Mouse (Mus musculus) liver, postnatal 0 days (tissue): ENCODE results near the gene Gm20388. TPM values are rescaled to one million over a fixed set of nuclear protein-coding genes. Genes with fewer than 3 reads are reported as not detected.
"Not testable (repeated sequence)": the region's sequence is repeated elsewhere in the genome, so short reads cannot be mapped to it uniquely, and the experiment has no call there.

Experiments
- ATAC-seq: fragments of 200-750 bp; cut with Nextera tagmentation; 2 replicates; pipeline ENCODE4 v1.8.0; 2017; ENCODE audit warnings: mild to moderate bottlenecking, moderate library complexity
- DNase-seq: peaks from one replicate; pipeline ENCODE4 v3.0.0-alpha.2; 2016
- H3K27ac ChIP-seq: fragments of 300-500 bp; sonication (generic); 2 replicates; pipeline ENCODE4 v1.5.1; 2014; ENCODE audit warnings: antibody characterized with exemption, moderate library complexity, mild to moderate bottlenecking, low read depth
- H3K27me3 ChIP-seq: fragments of 300-500 bp; sonication (generic); 2 replicates; pipeline ENCODE4 v1.6.1; 2014; ENCODE audit warnings: low read length, control low read depth, mixed read lengths; ENCODE audit not compliant: insufficient read depth
- H3K36me3 ChIP-seq: fragments of 300-500 bp; sonication (generic); replicated peaks from 2 replicates; pipeline ENCODE4 v1.6.1; 2014; ENCODE audit warnings: mild to moderate bottlenecking, control low read depth, low read length, moderate library complexity, mixed read lengths; ENCODE audit not compliant: insufficient read depth
- H3K4me1 ChIP-seq: fragments of 300-500 bp; sonication (generic); 2 replicates; pipeline ENCODE4 v1.6.1; 2014; ENCODE audit warnings: antibody characterized with exemption, mild to moderate bottlenecking, control low read depth; ENCODE audit not compliant: insufficient read depth
- H3K4me2 ChIP-seq: fragments of 300-500 bp; sonication (generic); 2 replicates; pipeline ENCODE4 v1.6.1; 2014; ENCODE audit warnings: low read depth, mild to moderate bottlenecking, low read length, moderate library complexity, mixed read lengths
- H3K4me3 ChIP-seq: fragments of 300-500 bp; sonication (generic); 2 replicates; pipeline ENCODE4 v1.5.1; 2014; ENCODE audit warnings: low read depth, low read length
- H3K9ac ChIP-seq: fragments of 300-500 bp; sonication (generic); replicated peaks from 2 replicates; pipeline ENCODE4 v1.6.1; 2014; ENCODE audit warnings: mild to moderate bottlenecking, moderate library complexity
- H3K9me3 ChIP-seq: fragments of 300-500 bp; sonication (generic); 2 replicates; pipeline ENCODE4 v1.6.1; 2016; ENCODE audit warnings: mild to moderate bottlenecking, control low read depth, low read length, mixed read lengths
- CTCF ChIP-seq: sonication (generic); IDR thresholded peaks from 2 replicates; pipeline ENCODE4 v1.5.1; 2016; ENCODE audit warnings: antibody characterized with exemption, low read depth
- EP300 ChIP-seq: IDR thresholded peaks from 2 replicates; pipeline ENCODE4 v1.6.1; 2016; ENCODE audit warnings: antibody characterized with exemption, low read depth, mild to moderate bottlenecking
- WGBS: fragments of 180-500 bp; shearing (Covaris S2); extraction: QIAGEN DNeasy Blood & Tissue Kit; methylation state at CpG from one replicate; pipeline ENCODE4 v1.1.7; 2014; ENCODE audit not compliant: insufficient replicate concordance; 5-methylcytosine and 5-hydroxymethylcytosine counted together
- polyA plus RNA-seq: library from polyadenylated mRNA; unstranded; fragments of >200 nt; fragmentation: Nextera tagmentation; extraction: Ambion mirVana; gene quantifications from 2 replicates; pipeline ENCODE4 v1.2.1, GENCODE M21; 2015

The Gm20388 gene
- polyA plus RNA-seq, 1 experiment from 2014 or later, result not detected

GRCm38 (mm10) chr8:120331027-120331426 lies 420.4 kb downstream of the Gm20388 start:
- no peaks in the 10 kb centered on the region for H3K27me3 ChIP-seq
- no peak for DNase-seq
- TF ChIP-seq EP300, result no peak
- no peak for TF ChIP-seq CTCF
- 81% methylated on average over 7 of the region's 7 CpGs for WGBS
- H3K4me3 ChIP-seq, result no peak overlapping the region
- no peak overlapping the region for H3K4me2 ChIP-seq
- H3K36me3 ChIP-seq, result no peaks in the 10 kb centered on the region
- no peak overlapping the region for H3K27ac ChIP-seq
- H3K9ac ChIP-seq, result no peak overlapping the region
- ATAC-seq, result no peak
- peaks cover 32% of the 10 kb centered on the region for H3K4me1 ChIP-seq
- H3K9me3 ChIP-seq, result no peaks in the 10 kb centered on the region

- no peak for ATAC-seq
- H3K4me3 ChIP-seq, result no peak overlapping the region
- peaks cover 36% of the 10 kb centered on the region for H3K4me1 ChIP-seq
- H3K9ac ChIP-seq, result no peak overlapping the region
- H3K36me3 ChIP-seq, result no peaks in the 10 kb centered on the region
- no peak overlapping the region for H3K27ac ChIP-seq
- DNase-seq, result peak; percentile 59
- no peaks in the 10 kb centered on the region for H3K27me3 ChIP-seq
- H3K4me2 ChIP-seq, result peak overlapping the region; percentile 29; the same call in 1 of the 2 replicates
- WGBS, result 37% methylated on average over 16 of the region's 16 CpGs
- no peaks in the 10 kb centered on the region for H3K9me3 ChIP-seq
- peak; percentile 69 for TF ChIP-seq CTCF
- no peak for TF ChIP-seq EP300
Observed at GRCm38 (mm10) chr8:120332379-120333229, 422.0 kb downstream of the Gm20388 start.

- peaks cover 31% of the 10 kb centered on the region for H3K4me1 ChIP-seq
- 76% methylated on average over 4 of the region's 4 CpGs for whole genome bisulfite sequencing
- no peak overlapping the region for H3K4me2 ChIP-seq
Observed at GRCm38 (mm10) chr8:120333681-120334080, 423.0 kb downstream of the Gm20388 start.

DNA sequence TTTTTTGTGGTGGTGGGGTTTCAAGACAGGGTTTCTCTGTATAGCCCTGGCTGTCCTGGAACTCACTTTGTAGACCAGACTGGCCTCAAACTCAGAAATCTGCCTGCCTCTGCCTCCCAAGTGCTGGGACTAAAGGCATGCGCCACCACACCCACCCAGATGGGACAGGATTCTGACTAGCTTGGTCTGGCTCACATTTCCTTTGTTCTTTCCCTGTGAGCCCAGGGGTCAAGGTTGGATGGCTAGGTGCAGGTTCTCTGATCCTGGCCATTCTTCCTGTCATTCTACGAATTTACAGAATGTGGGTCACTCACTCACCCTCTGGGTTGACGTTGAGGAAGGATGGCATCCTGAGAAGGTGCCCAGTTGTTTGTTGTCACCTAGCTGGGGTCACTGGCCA lies 423.6 kb downstream of the Gm20388 start:
- not testable (repeated sequence) for DNase-seq, H3K9me3 ChIP-seq, ATAC-seq, H3K4me2 ChIP-seq, H3K4me3 ChIP-seq, H3K36me3 ChIP-seq, H3K9ac ChIP-seq, H3K27me3 ChIP-seq
- peak overlapping the region; percentile 66; the same call in 1 of the 2 replicates for H3K27ac ChIP-seq
- peaks cover 27% of the 10 kb centered on the region for H3K4me1 ChIP-seq
- WGBS, result 57% methylated on average over 3 of the region's 3 CpGs

More at GRCm38 (mm10) chr8:120333681-120334080, 423.0 kb downstream of the Gm20388 start:
- DNase-seq (no peak), ATAC-seq (no peak)
- Histone ChIP-seq H3K9ac (no peak overlapping the region), H3K36me3 (no peaks in the 10 kb centered on the region), H3K27me3 (no peaks in the 10 kb centered on the region), H3K4me3 (no peak overlapping the region), H3K9me3 (no peaks in the 10 kb centered on the region; the same call in 1 of the 2 replicates), H3K27ac (no peak overlapping the region)
- TF ChIP-seq EP300 (no peak), CTCF (no peak)

GRCm38 (mm10) chr8:120334878-120335261 lies 424.2 kb downstream of the Gm20388 start:
- Histone ChIP-seq H3K4me2 (peak overlapping the region; percentile 68), H3K36me3 (no peaks in the 10 kb centered on the region), H3K9ac (0 out of 2 replicates have a peak overlapping the region, but pooled peaks have one; percentile 16), H3K27ac (peak overlapping the region; percentile 66; the same call in 1 of the 2 replicates), H3K4me1 (peaks cover 31% of the 10 kb centered on the region), H3K9me3 (no peaks in the 10 kb centered on the region; the same call in 1 of the 2 replicates), H3K4me3 (peak overlapping the region; percentile 17; the same call in 1 of the 2 replicates), H3K27me3 (no peaks in the 10 kb centered on the region)
- 21% methylated on average over 5 of the region's 5 CpGs for WGBS
- DNase-seq, result no peak
- TF ChIP-seq CTCF, result no peak
- TF ChIP-seq EP300, result no peak
- peak; percentile 22 for ATAC-seq

DNA sequence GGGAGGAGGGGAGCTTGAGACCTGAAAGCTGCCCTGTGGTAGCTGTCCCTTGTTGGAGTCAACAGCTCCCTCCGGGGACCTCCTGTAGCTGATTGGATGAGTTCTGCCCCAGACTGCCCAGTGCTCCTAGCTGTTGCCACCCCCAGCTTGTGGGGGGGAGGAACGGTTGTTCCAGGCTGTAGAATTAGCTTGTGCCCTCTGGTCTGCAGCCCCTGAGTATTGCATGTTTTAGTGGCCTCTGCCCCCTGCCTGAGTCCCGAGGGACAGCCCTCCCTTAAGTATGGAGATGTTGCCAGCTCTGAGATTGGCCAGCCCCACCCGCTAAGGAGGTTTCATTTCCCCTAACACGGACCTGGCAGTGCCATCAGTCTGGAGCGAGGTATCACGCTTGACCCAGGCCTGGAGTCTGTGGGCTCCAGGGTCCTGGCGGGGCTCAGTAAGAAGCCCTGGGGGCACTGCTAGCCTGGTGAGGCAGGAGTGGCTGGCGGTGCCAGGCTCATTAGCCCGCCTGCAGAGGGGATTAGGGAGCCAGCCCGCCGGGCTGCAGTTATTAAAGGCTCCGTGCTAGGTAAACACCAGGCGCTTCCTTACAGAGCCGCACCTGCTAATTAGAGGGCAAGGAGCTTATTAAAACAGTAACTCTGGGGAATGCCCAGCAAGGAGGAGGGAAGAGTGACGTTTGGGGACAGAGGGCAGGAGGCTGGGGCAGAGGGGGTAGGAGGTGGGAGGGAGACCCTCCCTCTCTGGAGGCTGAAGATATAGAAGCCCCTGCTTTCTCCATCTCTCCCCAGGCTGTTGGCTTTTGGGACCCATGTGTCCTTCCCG lies 424.8 kb downstream of the Gm20388 start:
- Histone ChIP-seq H3K27me3 (no peaks in the 10 kb centered on the region), H3K4me1 (peaks cover 31% of the 10 kb centered on the region), H3K9me3 (no peaks in the 10 kb centered on the region; the same call in 1 of the 2 replicates), H3K4me3 (peak overlapping the region; percentile 17), H3K9ac (peak overlapping the region; percentile 34; the same call in 1 of the 2 replicates), H3K36me3 (no peaks in the 10 kb centered on the region), H3K27ac (peak overlapping the region; percentile 66), H3K4me2 (peak overlapping the region; percentile 68)
- DNase-seq (peak; percentile 59), ATAC-seq (peak; percentile 22; the same call in 1 of the 2 replicates)
- 9% methylated on average over 17 of the region's 17 CpGs for WGBS
- no peak for TF ChIP-seq CTCF
- no peak for TF ChIP-seq EP300
